Mouse (Mus musculus): ENCODE results near the gene Nmnat2. TPM values are rescaled to one million over a fixed set of nuclear protein-coding genes. Genes with fewer than 3 reads are reported as not detected.

Nmnat2 gene
- polyA plus RNA-seq, 1 experiment from 2014 or later, result 75.4 TPM

GRCm38 (mm10) chr1:153037353-153038345, 82.9 kb downstream of the Nmnat2 start:
- peak overlapping the region; percentile 46 for H3K27ac ChIP-seq (ENCODE audit: low read depth, low read length)
- no peak overlapping the region for H3K4me3 ChIP-seq (ENCODE audit: low read length)
- no peaks in the 10 kb centered on the region for H3K9me3 ChIP-seq (ENCODE audit: control insufficient read depth, low read length)
- no peak overlapping the region for H3K9ac ChIP-seq (ENCODE audit: low read depth, low read length)
- no peaks in the 10 kb centered on the region for H3K27me3 ChIP-seq (replicated peaks; ENCODE audit: control insufficient read depth, insufficient read depth, low read length)
- ATAC-seq, result peak; percentile 79
- H3K36me3 ChIP-seq (ENCODE audit: control insufficient read depth, insufficient read depth, low read length), result no peaks in the 10 kb centered on the region
- peaks cover 18% of the 10 kb centered on the region for H3K4me1 ChIP-seq (ENCODE audit: control insufficient read depth, insufficient read depth, low read depth, low read length)
- H3K4me2 ChIP-seq (ENCODE audit: low read length), result no peak overlapping the region
- 37% methylated on average over 10 of the region's 10 CpGs for WGBS

- Histone ChIP-seq H3K36me3 (ENCODE audit: control insufficient read depth, insufficient read depth, low read length) (no peaks in the 10 kb centered on the region), H3K4me2 (ENCODE audit: low read length) (no peak overlapping the region), H3K9me3 (ENCODE audit: control insufficient read depth, low read length) (no peaks in the 10 kb centered on the region), H3K27ac (ENCODE audit: low read depth, low read length) (no peak overlapping the region), H3K27me3 (replicated peaks; ENCODE audit: control insufficient read depth, insufficient read depth, low read length) (no peaks in the 10 kb centered on the region), H3K4me3 (ENCODE audit: low read length) (no peak overlapping the region), H3K4me1 (ENCODE audit: control insufficient read depth, insufficient read depth, low read depth, low read length) (peaks cover 16% of the 10 kb centered on the region), H3K9ac (ENCODE audit: low read depth, low read length) (no peak overlapping the region)
- peak; percentile 22; the same call in 1 of the 2 replicates for ATAC-seq
- WGBS, result 20% methylated on average over 3 of the region's 3 CpGs
Measured at GRCm38 (mm10) chr1:153040091-153040490, 85.3 kb downstream of the Nmnat2 start.

GRCm38 (mm10) chr1:153041046-153041445, 86.3 kb downstream of the Nmnat2 start:
- 76% methylated on average over 2 of the region's 2 CpGs for WGBS
- Histone ChIP-seq H3K9me3 (ENCODE audit: control insufficient read depth, low read length) (no peaks in the 10 kb centered on the region), H3K9ac (ENCODE audit: low read depth, low read length) (no peak overlapping the region), H3K4me3 (ENCODE audit: low read length) (no peak overlapping the region), H3K27me3 (replicated peaks; ENCODE audit: control insufficient read depth, insufficient read depth, low read length) (no peaks in the 10 kb centered on the region), H3K4me2 (ENCODE audit: low read length) (no peak overlapping the region), H3K36me3 (ENCODE audit: control insufficient read depth, insufficient read depth, low read length) (no peaks in the 10 kb centered on the region), H3K4me1 (ENCODE audit: control insufficient read depth, insufficient read depth, low read depth, low read length) (peaks cover 12% of the 10 kb centered on the region), H3K27ac (ENCODE audit: low read depth, low read length) (no peak overlapping the region)
- no peak for ATAC-seq

DNA sequence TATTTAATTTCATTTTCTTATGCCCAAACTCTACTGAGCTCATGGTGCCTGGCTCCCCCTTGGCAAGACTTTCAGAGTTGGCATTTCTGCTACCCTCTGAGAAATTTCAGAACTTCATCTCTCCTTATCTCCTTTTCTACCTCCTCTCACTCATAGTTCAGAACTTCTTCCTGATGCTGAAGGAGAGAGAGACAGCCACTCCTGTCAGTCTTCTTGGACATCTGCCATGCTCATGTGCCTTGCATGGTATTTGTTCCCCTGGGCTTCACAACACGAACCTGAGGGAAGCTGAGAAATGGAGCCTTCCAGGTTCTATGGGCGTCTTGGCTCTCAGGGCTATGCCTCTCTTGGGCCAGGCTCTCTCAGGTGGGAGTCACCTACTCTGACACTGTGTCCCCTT, 87.5 kb downstream of the Nmnat2 start:
- WGBS, result 74% methylated on average over 2 of the region's 2 CpGs
- Histone ChIP-seq H3K4me1 (ENCODE audit: control insufficient read depth, insufficient read depth, low read depth, low read length) (peaks cover 12% of the 10 kb centered on the region), H3K27ac (ENCODE audit: low read depth, low read length) (no peak overlapping the region), H3K9ac (ENCODE audit: low read depth, low read length) (no peak overlapping the region), H3K27me3 (replicated peaks; ENCODE audit: control insufficient read depth, insufficient read depth, low read length) (no peaks in the 10 kb centered on the region), H3K4me3 (ENCODE audit: low read length) (no peak overlapping the region), H3K4me2 (ENCODE audit: low read length) (no peak overlapping the region), H3K36me3 (ENCODE audit: control insufficient read depth, insufficient read depth, low read length) (no peaks in the 10 kb centered on the region), H3K9me3 (ENCODE audit: control insufficient read depth, low read length) (no peaks in the 10 kb centered on the region)
- no peak for ATAC-seq

DNA sequence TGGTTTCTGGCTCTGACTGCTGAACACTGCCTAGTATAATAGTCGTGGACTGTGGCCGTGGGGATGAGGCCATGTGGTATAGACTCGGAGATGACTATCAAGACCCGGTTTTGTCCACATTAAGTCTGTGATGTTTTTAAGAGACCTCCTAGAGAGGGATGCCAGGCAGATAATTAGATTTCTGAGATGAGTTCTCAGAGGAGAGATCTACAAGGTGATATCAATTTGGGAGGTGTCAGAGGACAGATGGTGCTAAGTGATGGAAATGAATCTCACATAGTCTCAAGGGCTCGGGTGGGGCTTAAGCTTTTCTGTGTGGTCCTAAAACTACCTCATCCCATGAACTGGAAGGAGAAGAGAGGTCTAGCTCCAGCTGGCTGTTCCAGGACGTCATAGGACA, 88.5 kb downstream of the Nmnat2 start:
- Histone ChIP-seq H3K9me3 (ENCODE audit: control insufficient read depth, low read length) (no peaks in the 10 kb centered on the region), H3K4me1 (ENCODE audit: control insufficient read depth, insufficient read depth, low read depth, low read length) (peaks cover 12% of the 10 kb centered on the region), H3K9ac (ENCODE audit: low read depth, low read length) (no peak overlapping the region), H3K4me3 (ENCODE audit: low read length) (no peak overlapping the region), H3K27ac (ENCODE audit: low read depth, low read length) (no peak overlapping the region), H3K4me2 (ENCODE audit: low read length) (no peak overlapping the region), H3K27me3 (replicated peaks; ENCODE audit: control insufficient read depth, insufficient read depth, low read length) (no peaks in the 10 kb centered on the region), H3K36me3 (ENCODE audit: control insufficient read depth, insufficient read depth, low read length) (no peaks in the 10 kb centered on the region)
- 27% methylated on average over 6 of the region's 6 CpGs for WGBS
- ATAC-seq, result peak; percentile 38; the same call in 1 of the 2 replicates

DNA sequence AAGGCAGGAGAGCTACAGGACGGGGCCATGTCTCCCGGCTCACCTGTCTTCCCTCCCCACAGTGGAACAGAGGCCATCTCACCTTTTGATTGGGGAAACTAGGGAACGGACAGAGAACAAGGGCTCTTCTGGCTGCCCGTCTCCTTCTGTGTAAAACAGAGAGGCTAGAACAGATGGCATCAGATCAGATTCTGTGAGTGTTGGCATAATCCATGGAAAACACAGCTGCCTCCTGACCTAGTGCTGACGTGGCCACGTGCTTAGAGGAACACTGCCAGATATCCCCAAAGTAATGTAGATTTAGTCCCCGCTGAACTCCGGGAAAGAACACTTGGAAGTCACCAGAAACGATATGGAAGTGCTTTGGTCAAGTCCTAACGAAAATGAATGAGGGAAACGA, 90.6 kb downstream of the Nmnat2 start:
- no peak overlapping the region for H3K9ac ChIP-seq (ENCODE audit: low read depth, low read length)
- no peak overlapping the region for H3K27ac ChIP-seq (ENCODE audit: low read depth, low read length)
- no peak overlapping the region for H3K4me3 ChIP-seq (ENCODE audit: low read length)
- H3K9me3 ChIP-seq (ENCODE audit: control insufficient read depth, low read length), result no peaks in the 10 kb centered on the region
- 58% methylated on average over 11 of the region's 11 CpGs for WGBS
- peaks cover 14% of the 10 kb centered on the region for H3K4me1 ChIP-seq (ENCODE audit: control insufficient read depth, insufficient read depth, low read depth, low read length)
- no peak overlapping the region for H3K4me2 ChIP-seq (ENCODE audit: low read length)
- H3K27me3 ChIP-seq (replicated peaks; ENCODE audit: control insufficient read depth, insufficient read depth, low read length), result no peaks in the 10 kb centered on the region
- no peaks in the 10 kb centered on the region for H3K36me3 ChIP-seq (ENCODE audit: control insufficient read depth, insufficient read depth, low read length)
- peak; percentile 38; the same call in 1 of the 2 replicates for ATAC-seq

- Histone ChIP-seq H3K27me3 (replicated peaks; ENCODE audit: control insufficient read depth, insufficient read depth, low read length) (no peaks in the 10 kb centered on the region), H3K4me2 (ENCODE audit: low read length) (no peak overlapping the region), H3K27ac (ENCODE audit: low read depth, low read length) (no peak overlapping the region), H3K36me3 (ENCODE audit: control insufficient read depth, insufficient read depth, low read length) (no peaks in the 10 kb centered on the region), H3K9me3 (ENCODE audit: control insufficient read depth, low read length) (no peaks in the 10 kb centered on the region), H3K9ac (ENCODE audit: low read depth, low read length) (no peak overlapping the region), H3K4me3 (ENCODE audit: low read length) (no peak overlapping the region), H3K4me1 (ENCODE audit: control insufficient read depth, insufficient read depth, low read depth, low read length) (peaks cover 10% of the 10 kb centered on the region)
- ATAC-seq, result no peak
- 17% methylated on average over 14 of the region's 14 CpGs for WGBS
Measured at GRCm38 (mm10) chr1:153048147-153048878, 93.5 kb downstream of the Nmnat2 start.

GRCm38 (mm10) chr1:153049451-153049850, 94.7 kb downstream of the Nmnat2 start:
- 64% methylated on average over 2 of the region's 2 CpGs for whole genome bisulfite sequencing
- H3K9ac ChIP-seq (ENCODE audit: low read depth, low read length), result no peak overlapping the region
- H3K36me3 ChIP-seq (ENCODE audit: control insufficient read depth, insufficient read depth, low read length), result no peaks in the 10 kb centered on the region
- H3K27me3 ChIP-seq (replicated peaks; ENCODE audit: control insufficient read depth, insufficient read depth, low read length), result no peaks in the 10 kb centered on the region
- no peaks in the 10 kb centered on the region for H3K9me3 ChIP-seq (ENCODE audit: control insufficient read depth, low read length)
- H3K27ac ChIP-seq (ENCODE audit: low read depth, low read length), result no peak overlapping the region
- no peak overlapping the region for H3K4me3 ChIP-seq (ENCODE audit: low read length)
- ATAC-seq, result no peak
- no peak overlapping the region for H3K4me2 ChIP-seq (ENCODE audit: low read length)
- peaks cover 14% of the 10 kb centered on the region for H3K4me1 ChIP-seq (ENCODE audit: control insufficient read depth, insufficient read depth, low read depth, low read length)

DNA sequence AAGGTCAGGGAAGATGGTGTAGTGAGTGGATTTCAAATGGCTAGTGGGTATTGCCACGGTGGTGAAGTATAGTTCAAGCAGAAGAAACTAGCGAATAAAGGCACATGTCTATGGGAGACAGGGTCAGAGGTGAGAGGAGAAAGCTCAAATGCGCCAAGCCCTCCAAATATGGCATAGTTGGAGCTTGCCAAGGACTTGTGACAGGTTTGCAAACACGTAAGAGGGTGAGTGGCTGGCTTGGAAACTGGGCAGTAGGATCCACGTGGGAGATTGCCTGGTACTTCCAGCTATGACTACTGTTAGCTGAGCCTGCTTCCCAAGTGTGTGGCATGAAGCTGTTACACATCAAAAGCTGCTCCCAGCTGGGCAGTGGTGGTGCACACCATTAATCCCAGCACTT, 96.7 kb downstream of the Nmnat2 start:
- H3K9ac ChIP-seq (ENCODE audit: low read depth, low read length), result no peak overlapping the region
- H3K4me3 ChIP-seq (ENCODE audit: low read length), result no peak overlapping the region
- H3K4me2 ChIP-seq (ENCODE audit: low read length), result no peak overlapping the region
- no peaks in the 10 kb centered on the region for H3K9me3 ChIP-seq (ENCODE audit: control insufficient read depth, low read length)
- H3K27ac ChIP-seq (ENCODE audit: low read depth, low read length), result no peak overlapping the region
- ATAC-seq, result no peak
- WGBS, result 75% methylated on average over 5 of the region's 5 CpGs
- peaks cover 16% of the 10 kb centered on the region for H3K4me1 ChIP-seq (ENCODE audit: control insufficient read depth, insufficient read depth, low read depth, low read length)
- no peaks in the 10 kb centered on the region for H3K27me3 ChIP-seq (replicated peaks; ENCODE audit: control insufficient read depth, insufficient read depth, low read length)
- H3K36me3 ChIP-seq (ENCODE audit: control insufficient read depth, insufficient read depth, low read length), result no peaks in the 10 kb centered on the region

Data from hindbrain, embryonic 16.5 days (tissue).